Mouse (Mus musculus) hindbrain, embryonic 16.5 days (tissue): ENCODE measurements around the gene Tbc1d30. TPM values are rescaled to one million over a fixed set of nuclear protein-coding genes. Genes with fewer than 3 reads are reported as not detected.

Source experiments
- ATAC-seq: fragments of 200-750 bp; cut with Nextera tagmentation; 2 replicates; pipeline ENCODE4 v1.8.0; 2017; ENCODE audit warnings: moderate TSS enrichment, moderate library complexity
- H3K27ac ChIP-seq: fragments of 300-500 bp; sonication (generic); 2 replicates; pipeline ENCODE4 v1.5.1; 2014; ENCODE audit warnings: low read depth, mild to moderate bottlenecking, control low read depth, low read length, moderate library complexity
- H3K27me3 ChIP-seq: fragments of 300-500 bp; sonication (generic); replicated peaks from 2 replicates; pipeline ENCODE4 v1.6.1; 2014; ENCODE audit warnings: low read length; ENCODE audit not compliant: control insufficient read depth, insufficient read depth
- H3K36me3 ChIP-seq: fragments of 300-500 bp; sonication (generic); 2 replicates; pipeline ENCODE4 v1.6.1; 2014; ENCODE audit warnings: mild to moderate bottlenecking, low read length, moderate library complexity, mixed read lengths; ENCODE audit not compliant: control insufficient read depth, insufficient read depth
- H3K4me1 ChIP-seq: fragments of 300-500 bp; sonication (generic); 2 replicates; pipeline ENCODE4 v1.6.1; 2014; ENCODE audit warnings: low read depth, low read length; ENCODE audit not compliant: control insufficient read depth, insufficient read depth
- H3K4me2 ChIP-seq: fragments of 300-500 bp; sonication (generic); 2 replicates; pipeline ENCODE4 v1.6.1; 2014; ENCODE audit warnings: mild to moderate bottlenecking, low read length, control low read depth, moderate library complexity
- H3K4me3 ChIP-seq: fragments of 300-500 bp; sonication (generic); 2 replicates; pipeline ENCODE4 v1.5.1; 2014; ENCODE audit warnings: mild to moderate bottlenecking, low read length, control low read depth, moderate library complexity
- H3K9ac ChIP-seq: fragments of 300-500 bp; sonication (generic); 2 replicates; pipeline ENCODE4 v1.6.1; 2014; ENCODE audit warnings: low read depth, mild to moderate bottlenecking, control low read depth, low read length, moderate library complexity
- H3K9me3 ChIP-seq: fragments of 300-500 bp; sonication (generic); 2 replicates; pipeline ENCODE4 v1.6.1; 2014; ENCODE audit warnings: mild to moderate bottlenecking, low read length, moderate library complexity; ENCODE audit not compliant: control insufficient read depth
- WGBS: fragments of 180-500 bp; shearing (Covaris S2); extraction: QIAGEN DNeasy Blood & Tissue Kit; methylation state at CpG from one replicate; pipeline ENCODE4 v1.1.7; 2014; 5-methylcytosine and 5-hydroxymethylcytosine counted together
- polyA plus RNA-seq: library from polyadenylated mRNA; unstranded; fragments of >200 nt; fragmentation: Nextera tagmentation; extraction: Ambion mirVana; gene quantifications from 2 replicates; pipeline ENCODE4 v1.2.1, GENCODE M21; 2015

Gene Tbc1d30
- polyA plus RNA-seq, 1 experiment from 2014 or later: 16.6 TPM

GRCm38 (mm10) chr10:121291272-121291917 is 59.7 kb downstream of the Tbc1d30 start:
- Histone ChIP-seq H3K9ac (0 out of 2 replicates have a peak overlapping the region, but pooled peaks have one; percentile 24), H3K27ac (peak overlapping the region; percentile 70), H3K36me3 (peaks cover 14% of the 10 kb centered on the region), H3K27me3 (no peaks in the 10 kb centered on the region), H3K4me1 (peaks cover 16% of the 10 kb centered on the region), H3K4me3 (no peak overlapping the region; the same call in 1 of the 2 replicates), H3K9me3 (no peaks in the 10 kb centered on the region), H3K4me2 (peak overlapping the region; percentile 37)
- 83% methylated on average over 10 of the region's 10 CpGs for WGBS
- ATAC-seq: peak; percentile 34; the same call in 1 of the 2 replicates

GRCm38 (mm10) chr10:121290682-121291078 is 60.4 kb downstream of the Tbc1d30 start:
- Histone ChIP-seq H3K36me3 (peaks cover 10% of the 10 kb centered on the region), H3K9ac (0 out of 2 replicates have a peak overlapping the region, but pooled peaks have one; percentile 24), H3K27ac (peak overlapping the region; percentile 70), H3K9me3 (no peaks in the 10 kb centered on the region), H3K4me2 (peak overlapping the region; percentile 37), H3K4me3 (no peak overlapping the region; the same call in 1 of the 2 replicates), H3K4me1 (peaks cover 16% of the 10 kb centered on the region), H3K27me3 (no peaks in the 10 kb centered on the region)
- ATAC-seq: peak; percentile 85
- WGBS: 18% methylated on average over 20 of the region's 20 CpGs

GRCm38 (mm10) chr10:121289970-121290681 is 61.0 kb downstream of the Tbc1d30 start:
- Histone ChIP-seq H3K4me1 (peaks cover 16% of the 10 kb centered on the region), H3K4me2 (peak overlapping the region; percentile 37; the same call in 1 of the 2 replicates), H3K27me3 (no peaks in the 10 kb centered on the region), H3K27ac (peak overlapping the region; percentile 70), H3K4me3 (no peak overlapping the region), H3K9me3 (no peaks in the 10 kb centered on the region), H3K36me3 (peaks cover 10% of the 10 kb centered on the region), H3K9ac (no peak overlapping the region)
- WGBS: 42% methylated on average over 3 of the region's 4 CpGs
- 0 out of 2 replicates have a peak, but pooled peaks have one; percentile 28 for ATAC-seq

GRCm38 (mm10) chr10:121282926-121283325 is 68.2 kb downstream of the Tbc1d30 start:
- H3K4me2 ChIP-seq: no peak overlapping the region
- ATAC-seq: no peak
- H3K27ac ChIP-seq: no peak overlapping the region
- no peaks in the 10 kb centered on the region for H3K9me3 ChIP-seq
- H3K27me3 ChIP-seq: no peaks in the 10 kb centered on the region
- WGBS: 78% methylated on average over 6 of the region's 6 CpGs
- no peak overlapping the region for H3K4me3 ChIP-seq
- no peaks in the 10 kb centered on the region for H3K4me1 ChIP-seq
- no peak overlapping the region for H3K9ac ChIP-seq
- H3K36me3 ChIP-seq: peaks cover 7% of the 10 kb centered on the region

GRCm38 (mm10) chr10:121282436-121282835 is 68.6 kb downstream of the Tbc1d30 start:
- ATAC-seq: no peak

GRCm38 (mm10) chr10:121280943-121281342 is 70.1 kb downstream of the Tbc1d30 start:
- peaks cover 2% of the 10 kb centered on the region; the same call in 1 of the 2 replicates for H3K36me3 ChIP-seq
- H3K4me3 ChIP-seq: no peak overlapping the region
- no peak overlapping the region for H3K9ac ChIP-seq
- H3K4me2 ChIP-seq: no peak overlapping the region
- H3K4me1 ChIP-seq: no peaks in the 10 kb centered on the region
- 86% methylated on average over 11 of the region's 11 CpGs for WGBS
- no peaks in the 10 kb centered on the region for H3K9me3 ChIP-seq
- H3K27ac ChIP-seq: no peak overlapping the region
- no peak for ATAC-seq
- H3K27me3 ChIP-seq: no peaks in the 10 kb centered on the region

More at GRCm38 (mm10) chr10:121282436-121282835, 68.6 kb downstream of the Tbc1d30 start:
- Histone ChIP-seq H3K4me2 (no peak overlapping the region), H3K9me3 (no peaks in the 10 kb centered on the region), H3K36me3 (peaks cover 7% of the 10 kb centered on the region), H3K4me1 (no peaks in the 10 kb centered on the region), H3K27me3 (no peaks in the 10 kb centered on the region), H3K9ac (no peak overlapping the region), H3K27ac (no peak overlapping the region), H3K4me3 (no peak overlapping the region)
- WGBS: 84% methylated on average over 11 of the region's 11 CpGs

- ATAC-seq: peak; percentile 61; the same call in 1 of the 2 replicates
- Histone ChIP-seq H3K4me1 (no peaks in the 10 kb centered on the region), H3K36me3 (peaks cover 11% of the 10 kb centered on the region; the same call in 1 of the 2 replicates), H3K9ac (no peak overlapping the region), H3K9me3 (no peaks in the 10 kb centered on the region), H3K27me3 (no peaks in the 10 kb centered on the region), H3K27ac (no peak overlapping the region), H3K4me2 (no peak overlapping the region), H3K4me3 (no peak overlapping the region)
- 67% methylated on average over 2 of the region's 2 CpGs for WGBS
Observed at GRCm38 (mm10) chr10:121277022-121277471, 74.0 kb downstream of the Tbc1d30 start.

- Histone ChIP-seq H3K27ac (no peak overlapping the region), H3K36me3 (peaks cover 22% of the 10 kb centered on the region), H3K9me3 (no peaks in the 10 kb centered on the region), H3K4me1 (no peaks in the 10 kb centered on the region), H3K27me3 (no peaks in the 10 kb centered on the region), H3K4me2 (no peak overlapping the region), H3K9ac (no peak overlapping the region), H3K4me3 (no peak overlapping the region)
- WGBS: 85% methylated on average over 1 of the region's 1 CpGs
- no peak for ATAC-seq
Observed at GRCm38 (mm10) chr10:121274964-121275363, 76.1 kb downstream of the Tbc1d30 start.

GRCm38 (mm10) chr10:121271002-121271401 is 80.1 kb downstream of the Tbc1d30 start:
- H3K27me3 ChIP-seq: no peaks in the 10 kb centered on the region
- 86% methylated on average over 8 of the region's 8 CpGs for WGBS

More at GRCm38 (mm10) chr10:121271002-121271401, 80.1 kb downstream of the Tbc1d30 start:
- Histone ChIP-seq H3K36me3 (peaks cover 31% of the 10 kb centered on the region), H3K27ac (no peak overlapping the region), H3K4me3 (no peak overlapping the region), H3K9me3 (no peaks in the 10 kb centered on the region), H3K4me2 (no peak overlapping the region), H3K9ac (no peak overlapping the region), H3K4me1 (no peaks in the 10 kb centered on the region)
- no peak for ATAC-seq
